In the genomic region with DNA sequence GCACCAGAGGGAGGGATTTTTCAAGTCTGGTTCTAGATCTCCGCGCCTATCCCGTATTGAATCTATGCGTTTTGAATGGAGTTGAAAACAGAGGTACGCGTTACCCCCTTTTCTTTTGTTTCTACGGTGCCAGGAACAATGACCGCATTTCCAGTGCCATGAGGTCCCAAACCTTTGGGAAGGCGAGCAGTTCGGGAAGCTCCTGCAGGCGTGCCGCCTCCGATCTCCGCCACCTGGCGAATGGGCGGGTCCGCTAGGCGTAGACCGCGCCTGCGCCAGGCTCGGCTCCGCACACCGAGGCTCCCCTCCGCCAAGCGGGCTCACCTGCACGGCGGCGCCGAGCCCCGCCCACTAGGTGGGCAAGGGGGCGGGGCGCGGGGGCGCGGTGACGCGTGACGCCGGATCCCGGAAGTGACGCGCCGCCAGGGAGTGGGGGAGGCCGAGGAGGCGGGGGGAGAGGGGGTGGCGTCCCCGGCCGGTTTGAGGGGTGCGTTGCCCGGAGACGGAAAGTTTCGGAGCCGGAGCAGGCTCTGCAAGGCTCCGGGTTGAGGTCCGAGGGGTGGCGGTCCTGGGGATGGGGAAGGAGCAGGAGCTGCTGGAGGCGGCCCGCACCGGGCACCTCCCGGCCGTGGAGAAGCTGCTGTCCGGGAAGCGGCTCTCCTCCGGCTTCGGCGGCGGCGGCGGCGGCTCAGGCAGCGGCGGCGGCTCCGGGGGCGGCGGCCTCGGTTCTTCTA, we compare ENCODE assay signal across 8 mouse cellular contexts. TPM values are rescaled to one million over a fixed set of nuclear protein-coding genes. Genes with fewer than 3 reads are reported as not detected.
DNase-seq lines count a peak whose midpoint lies in the region; ATAC-seq lines count a peak whose summit lies in the region.

A gene (plus strand): TSS at position 419 of the 734 bp plus-strand sequence.

- peaks cover 4% of the 10 kb centered on the region; the same call in 1 of the 2 replicates for H3K36me3 ChIP-seq in hindbrain, embryonic 15.5 days
- peaks cover 24% of the 10 kb centered on the region for H3K36me3 ChIP-seq in megakaryocyte, embryonic 14.5 days (replicated peaks; ENCODE audit: low read length)

- peak within 1 kb of the TSS; percentile 90 for H3K27ac ChIP-seq in hindbrain, embryonic 15.5 days (replicated peaks)

- peak within 1 kb of the TSS; percentile 88 for H3K4me3 ChIP-seq in hindbrain, embryonic 15.5 days
- peak within 1 kb of the TSS; percentile 97 for H3K4me3 ChIP-seq in megakaryocyte, embryonic 14.5 days (replicated peaks)

- H3K27me3 ChIP-seq in hindbrain, embryonic 15.5 days = no peaks in the 10 kb centered on the region
- no peaks in the 10 kb centered on the region for H3K27me3 ChIP-seq in megakaryocyte, embryonic 14.5 days (replicated peaks)

- DNase-seq in T-cell, adult 2 months (ENCODE audit: low spot score) = peak; percentile 86
- DNase-seq in cerebellum, postnatal 25 days = peak; percentile 94 to 96
- peak; percentile 71 to 78 for DNase-seq in frontal cortex, postnatal 36 days (ENCODE audit: low spot score in 2 of 2)
- peak; percentile 67 to 68 for DNase-seq in left cerebral cortex, adult 8-10 months (ENCODE audit: low spot score in 2 of 2)
- DNase-seq in right cerebral cortex, postnatal 10 days (ENCODE audit: low spot score in 2 of 2) = peak; percentile 85 to 91
- peak; percentile 94 for DNase-seq in urinary bladder, postnatal 25 days (ENCODE audit: low spot score)

- peak within 1 kb of the TSS; percentile 94 for H3K4me2 ChIP-seq in hindbrain, embryonic 15.5 days

- ATAC-seq in hindbrain, embryonic 15.5 days (ENCODE audit: low FRiP score, low read depth) = peak; percentile 92

- WGBS in hindbrain, embryonic 15.5 days = under 1% methylated on average over 73 of the region's 78 CpGs

- peaks cover 46% of the 10 kb centered on the region for H3K4me1 ChIP-seq in hindbrain, embryonic 15.5 days (replicated peaks)
- H3K4me1 ChIP-seq in megakaryocyte, embryonic 14.5 days = peaks cover 39% of the 10 kb centered on the region

- peak within 1 kb of the TSS; percentile 80 for H3K9ac ChIP-seq in hindbrain, embryonic 15.5 days

- no peaks in the 10 kb centered on the region for H3K9me3 ChIP-seq in hindbrain, embryonic 15.5 days
- H3K9me3 ChIP-seq in megakaryocyte, embryonic 14.5 days = no peaks in the 10 kb centered on the region

RNA-seq across cellular contexts. Expression of the gene that starts here (rescaled TPM):
- 48.4 and 54.6 TPM in 2 replicates for polyA plus RNA-seq in hindbrain, embryonic 15.5 days (2015; fragmentation: Nextera tagmentation; extraction: Ambion mirVana)
- total RNA-seq in left cerebral cortex, adult 8-10 months (2022) = 10 to 100 TPM; 36.3 to 39.2 (median 38.0) TPM
- polyA plus RNA-seq in megakaryocyte, embryonic 14.5 days (2012; ENCODE audit: insufficient read depth, low replicate concordance) = 18.1 and 19.1 TPM in 2 replicates

Comparison
In these comparisons a context has a peak if more than half of its experiments do, and no peak if none do; other contexts are left out.
1. Peak in every context shown above with its lines: DNase-seq, ATAC-seq, H3K4me3 ChIP-seq and H3K27ac ChIP-seq.